10 mouse cellular contexts compared by ENCODE assay signal in genomic region chr11:106571026-106571983, GRCm38 (mm10). TPM values are rescaled to one million over a fixed set of nuclear protein-coding genes. Genes with fewer than 3 reads are reported as not detected.
A peak's percentile ranks its signal among the peaks of the same experiment; 100 is the strongest.
DNase-seq lines count a peak whose midpoint lies in the region; ATAC-seq lines count a peak whose summit lies in the region.
"Had no signal": no experiment of that assay in that cellular context is flagged by ENCODE, and none has a peak within 500 bp of the region (broad histone marks: within the 10 kb centered on the region; RNA-seq: fewer than 3 reads in every experiment).

No protein-coding gene starts in this region.

- H3K27me3 ChIP-seq in hindbrain, embryonic 14.5 days (ENCODE audit: control insufficient read depth, insufficient read depth, low read length): no peaks in the 10 kb centered on the region
- no peaks in the 10 kb centered on the region for H3K27me3 ChIP-seq in hindbrain, embryonic 16.5 days (replicated peaks; ENCODE audit: control insufficient read depth, insufficient read depth, low read length)
- H3K27me3 ChIP-seq in embryonic facial prominence, embryonic 10.5 days (replicated peaks; ENCODE audit: low read depth, poor library complexity, severe bottlenecking): no peaks in the 10 kb centered on the region
- no peaks in the 10 kb centered on the region for H3K27me3 ChIP-seq in limb, embryonic 15.5 days
- no peaks in the 10 kb centered on the region for H3K27me3 ChIP-seq in neural tube, embryonic 14.5 days (ENCODE audit: control insufficient read depth, insufficient read depth, low read length)

- no peaks in the 10 kb centered on the region for H3K9me3 ChIP-seq in hindbrain, embryonic 14.5 days (ENCODE audit: control insufficient read depth, low read length)
- no peaks in the 10 kb centered on the region for H3K9me3 ChIP-seq in hindbrain, embryonic 16.5 days (ENCODE audit: control insufficient read depth, low read length)
- H3K9me3 ChIP-seq in embryonic facial prominence, embryonic 10.5 days: no peaks in the 10 kb centered on the region
- H3K9me3 ChIP-seq in limb, embryonic 15.5 days: no peaks in the 10 kb centered on the region
- no peaks in the 10 kb centered on the region for H3K9me3 ChIP-seq in neural tube, embryonic 14.5 days (ENCODE audit: control insufficient read depth, low read length)
- H3K9me3 ChIP-seq: G1E had no signal

- no peak overlapping the region for H3K4me2 ChIP-seq in hindbrain, embryonic 14.5 days (replicated peaks)
- H3K4me2 ChIP-seq in hindbrain, embryonic 16.5 days (ENCODE audit: low read length): no peak overlapping the region
- no peak overlapping the region for H3K4me2 ChIP-seq in limb, embryonic 15.5 days
- H3K4me2 ChIP-seq in neural tube, embryonic 14.5 days (ENCODE audit: low read depth, low read length): no peak overlapping the region

- 73% methylated on average over 11 of the region's 11 CpGs for WGBS in hindbrain, embryonic 14.5 days
- WGBS in hindbrain, embryonic 16.5 days: 73% methylated on average over 11 of the region's 11 CpGs
- WGBS in embryonic facial prominence, embryonic 10.5 days: 81% methylated on average over 11 of the region's 11 CpGs
- WGBS in limb, embryonic 15.5 days: 71% methylated on average over 11 of the region's 11 CpGs
- 74% methylated on average over 11 of the region's 11 CpGs for WGBS in neural tube, embryonic 14.5 days

- peaks cover 17% of the 10 kb centered on the region for H3K36me3 ChIP-seq in hindbrain, embryonic 14.5 days (replicated peaks; ENCODE audit: control insufficient read depth, insufficient read depth)
- H3K36me3 ChIP-seq in hindbrain, embryonic 16.5 days (ENCODE audit: control insufficient read depth, insufficient read depth, low read length): peaks cover 8% of the 10 kb centered on the region
- H3K36me3 ChIP-seq in embryonic facial prominence, embryonic 10.5 days (replicated peaks): peaks cover 22% of the 10 kb centered on the region
- H3K36me3 ChIP-seq in limb, embryonic 15.5 days: peaks cover 19% of the 10 kb centered on the region
- 0 out of 2 replicates have a peak, but pooled peaks cover 4% of the 10 kb centered on the region for H3K36me3 ChIP-seq in neural tube, embryonic 14.5 days (ENCODE audit: control insufficient read depth, insufficient read depth, low read length)

- 0 out of 2 replicates have a peak overlapping the region, but pooled peaks have one; percentile 16 for H3K27ac ChIP-seq in hindbrain, embryonic 14.5 days
- no peak overlapping the region for H3K27ac ChIP-seq in hindbrain, embryonic 16.5 days (ENCODE audit: low read depth, low read length)
- H3K27ac ChIP-seq in embryonic facial prominence, embryonic 10.5 days (replicated peaks): peak overlapping the region; percentile 54
- H3K27ac ChIP-seq in limb, embryonic 15.5 days: peak overlapping the region; percentile 48; the same call in 1 of the 2 replicates
- H3K27ac ChIP-seq in neural tube, embryonic 14.5 days (ENCODE audit: low read depth, low read length): peak overlapping the region; percentile 18

- no peak for ATAC-seq in hindbrain, embryonic 14.5 days (ENCODE audit: low FRiP score)
- no peak for ATAC-seq in hindbrain, embryonic 16.5 days
- ATAC-seq in limb, embryonic 15.5 days (ENCODE audit: insufficient number of reproducible peaks, low FRiP score, low TSS enrichment, low read depth): no peak
- ATAC-seq in neural tube, embryonic 14.5 days (ENCODE audit: low read depth): no peak

- no peak overlapping the region for H3K4me3 ChIP-seq in hindbrain, embryonic 14.5 days (replicated peaks; ENCODE audit: low read length)
- no peak overlapping the region for H3K4me3 ChIP-seq in hindbrain, embryonic 16.5 days (ENCODE audit: low read length)
- H3K4me3 ChIP-seq in embryonic facial prominence, embryonic 10.5 days: no peak overlapping the region
- H3K4me3 ChIP-seq in limb, embryonic 15.5 days: no peak overlapping the region
- H3K4me3 ChIP-seq in neural tube, embryonic 14.5 days (ENCODE audit: low read depth, low read length): no peak overlapping the region

- DNase-seq in hindbrain, embryonic 14.5 days (ENCODE audit: low spot score): no peak
- DNase-seq in embryonic facial prominence, embryonic 10.5 days (ENCODE audit: low spot score): no peak
- no peak for DNase-seq in Muller cell, postnatal 12 days (ENCODE audit: inconsistent ontology term)
- DNase-seq in right cerebral cortex, adult 18-20 months: no peak
- DNase-seq: kidney, adult 18-20 months; thymus, adult 18-20 months had no signal

- no peak overlapping the region for H3K9ac ChIP-seq in hindbrain, embryonic 14.5 days
- no peak overlapping the region for H3K9ac ChIP-seq in hindbrain, embryonic 16.5 days (ENCODE audit: low read depth, low read length)
- no peak overlapping the region for H3K9ac ChIP-seq in limb, embryonic 15.5 days
- H3K9ac ChIP-seq in neural tube, embryonic 14.5 days (replicated peaks; ENCODE audit: low read depth, low read length): no peak overlapping the region

- peaks cover 17% of the 10 kb centered on the region for H3K4me1 ChIP-seq in hindbrain, embryonic 14.5 days (replicated peaks; ENCODE audit: control insufficient read depth, insufficient read depth, low read length)
- H3K4me1 ChIP-seq in hindbrain, embryonic 16.5 days (ENCODE audit: control insufficient read depth, insufficient read depth, low read depth, low read length): peaks cover 28% of the 10 kb centered on the region
- peaks cover 44% of the 10 kb centered on the region for H3K4me1 ChIP-seq in embryonic facial prominence, embryonic 10.5 days
- peaks cover 29% of the 10 kb centered on the region for H3K4me1 ChIP-seq in limb, embryonic 15.5 days
- peaks cover 13% of the 10 kb centered on the region for H3K4me1 ChIP-seq in neural tube, embryonic 14.5 days (ENCODE audit: control insufficient read depth, insufficient read depth, low read length)

RNA-seq across cellular contexts. Expression of gene Tex2, which starts 41.9 kb away (rescaled TPM):
- 40.1 and 41.4 TPM in 2 replicates for polyA plus RNA-seq in hindbrain, embryonic 14.5 days (2014; fragmentation: Nextera tagmentation; extraction: Ambion mirVana)
- polyA plus RNA-seq in hindbrain, embryonic 16.5 days (2015; fragmentation: Nextera tagmentation; extraction: Ambion mirVana): 29.5 and 38.4 TPM in 2 replicates
- polyA plus RNA-seq in embryonic facial prominence, embryonic 10.5 days (2016; fragmentation: Nextera tagmentation; extraction: Ambion mirVana): 6.8 and 7.5 TPM in 2 replicates
- polyA plus RNA-seq in limb, embryonic 15.5 days (2015; fragmentation: Nextera tagmentation; extraction: Ambion mirVana): 10.4 and 10.9 TPM in 2 replicates
- 37.7 and 39.5 TPM in 2 replicates for polyA plus RNA-seq in neural tube, embryonic 14.5 days (2014; fragmentation: Nextera tagmentation; extraction: Ambion mirVana)
